In genomic region chr6:51546085-51546484, GRCm38 (mm10) we compare ENCODE assay signal across 26 mouse cellular contexts. TPM values are rescaled to one million over a fixed set of nuclear protein-coding genes. Genes with fewer than 3 reads are reported as not detected.
A peak's percentile ranks its signal among the peaks of the same experiment; 100 is the strongest.
DNase-seq lines count a peak whose midpoint lies in the region; ATAC-seq and TF ChIP-seq lines count a peak whose summit lies in the region.
"Had no signal": no experiment of that assay in that cellular context is flagged by ENCODE, and none has a peak within 500 bp of the region (broad histone marks: within the 10 kb centered on the region; RNA-seq: fewer than 3 reads in every experiment).

No protein-coding gene starts in this region.

- peak overlapping the region; percentile 93 for H3K27ac ChIP-seq in liver, postnatal 0 days (ENCODE audit: low read depth)
- peak overlapping the region; percentile 73; the same call in 1 of the 2 replicates for H3K27ac ChIP-seq in macrophage
- H3K27ac ChIP-seq: hindbrain, embryonic 12.5 days; limb, embryonic 13.5 days; neural tube, embryonic 12.5 days had no signal

- peaks cover 88% of the 10 kb centered on the region for H3K79me2 ChIP-seq in macrophage (ENCODE audit: inconsistent target)

- no peaks in the 10 kb centered on the region for H3K27me3 ChIP-seq in liver, postnatal 0 days (ENCODE audit: insufficient read depth, low read length)
- H3K27me3 ChIP-seq: hindbrain, embryonic 12.5 days; limb, embryonic 13.5 days; liver, embryonic 15.5 days; neural tube, embryonic 12.5 days; Patski had no signal

- no peak for DNase-seq in liver, postnatal 0 days
- no peak for DNase-seq in liver
- DNase-seq in NIH3T3 (ENCODE audit: low read depth), result peak; percentile 53
- DNase-seq in adrenal gland, postnatal 36 days, result no peak
- no peak for DNase-seq in left cerebral cortex, postnatal 36 days (ENCODE audit: low spot score in 2 of 2)
- DNase-seq: adrenal gland, postnatal 25 days; cerebellum, adult 2 months; cerebellum, postnatal 14 days; gastrocnemius, postnatal 14 days; heart, postnatal 36 days; kidney, adult 8-10 months; kidney, postnatal 10 days; right cerebral cortex, adult 18-20 months; right cerebral cortex, postnatal 4 days had no signal

- WGBS in liver, postnatal 0 days (ENCODE audit: insufficient replicate concordance), result 58% methylated on average over 2 of the region's 2 CpGs
- 28% methylated on average over 2 of the region's 2 CpGs for WGBS in macrophage (ENCODE audit: missing documents)

- peak overlapping the region; percentile 71 for H3K4me2 ChIP-seq in liver, postnatal 0 days (ENCODE audit: low read depth, low read length)
- H3K4me2 ChIP-seq: limb, embryonic 13.5 days; midbrain, embryonic 11.5 days; neural tube, embryonic 12.5 days had no signal

- H3K36me3 ChIP-seq in liver, postnatal 0 days (replicated peaks; ENCODE audit: insufficient read depth, low read length), result no peaks in the 10 kb centered on the region
- peaks cover 5% of the 10 kb centered on the region; the same call in 1 of the 2 replicates for H3K36me3 ChIP-seq in macrophage (ENCODE audit: inconsistent target)
- H3K36me3 ChIP-seq: G1E; hindbrain, embryonic 12.5 days; limb, embryonic 13.5 days; liver, embryonic 15.5 days; neural tube, embryonic 12.5 days had no signal

- no peaks in the 10 kb centered on the region for H3K9me3 ChIP-seq in liver, postnatal 0 days (ENCODE audit: low read length)
- H3K9me3 ChIP-seq: G1E; hindbrain, embryonic 12.5 days; limb, embryonic 13.5 days; liver, embryonic 15.5 days; neural tube, embryonic 12.5 days had no signal

- intact Hi-C loops in left cerebral cortex, postnatal 36 days (cut with DNase I), result no loop called here

- TF ChIP-seq EP300 in liver, postnatal 0 days (IDR thresholded peaks at IDR 0.05; ENCODE audit: low read depth), result peak; percentile 59; the same call in 1 of the 2 replicates

- H3K4me1 ChIP-seq in liver, postnatal 0 days (ENCODE audit: insufficient read depth), result peaks cover 9% of the 10 kb centered on the region

- peak overlapping the region; percentile 37 for H3K4me3 ChIP-seq in liver, postnatal 0 days (ENCODE audit: low read depth, low read length)
- peak overlapping the region; percentile 39; the same call in 1 of the 2 replicates for H3K4me3 ChIP-seq in macrophage (ENCODE audit: inconsistent target)
- H3K4me3 ChIP-seq: erythroblast, embryonic 14.5 days; hindbrain, embryonic 12.5 days; limb, embryonic 13.5 days; neural tube, embryonic 12.5 days had no signal

- H3K9ac ChIP-seq in liver, postnatal 0 days (replicated peaks), result peak overlapping the region; percentile 68
- H3K9ac ChIP-seq: hindbrain, embryonic 12.5 days; limb, embryonic 13.5 days; liver, embryonic 15.5 days; neural tube, embryonic 12.5 days had no signal

- TF ChIP-seq CTCF in liver, postnatal 0 days (IDR thresholded peaks at IDR 0.05; ENCODE audit: low read depth), result no peak

- peak; percentile 56 for ATAC-seq in liver, postnatal 0 days
- ATAC-seq: forebrain, embryonic 16.5 days; intestine, embryonic 16.5 days; midbrain, embryonic 16.5 days; Patski had no signal

RNA-seq across cellular contexts. Expression of gene Snx10, which starts 22.4 kb away (rescaled TPM):
- polyA plus RNA-seq in liver, postnatal 0 days (2015; fragmentation: Nextera tagmentation; extraction: Ambion mirVana), result 15.3 and 17.7 TPM in 2 replicates
- total RNA-seq in macrophage (2018; cell fraction: chromatin; rRNA removed), result 100 to 1,000 TPM in 23 of 26 experiments, 10 to 100 TPM in 3; 73.8 to 511 (median 250) TPM
- total RNA-seq in macrophage (2018; cell fraction: cytosol; rRNA removed), result 100 to 1,000 TPM in 17 of 26 experiments, 10 to 100 TPM in 9; 73.4 to 231 (median 154) TPM
- total RNA-seq in macrophage (2018; cell fraction: nucleus; rRNA removed), result 100 to 1,000 TPM in 25 of 26 experiments, 10 to 100 TPM in 1; 84.6 to 517 (median 229) TPM
- polyA plus RNA-seq in macrophage (2018), result 66.2 to 91.7 TPM (median 66.3 TPM) in 3 replicates
- total RNA-seq in adrenal gland, postnatal 36 days (2021), result 10 to 100 TPM; 33.4 to 36.4 TPM
- 100 to 1,000 TPM; 110 to 115 TPM for total RNA-seq in left cerebral cortex, postnatal 36 days (2021)
- polyA plus RNA-seq: erythroblast, embryonic 14.5 days; G1E had no signal
